Mouse (Mus musculus) urinary bladder, postnatal 25 days (tissue): Measurements from ENCODE around the gene Cntnap2.

Source experiments
- DNase-seq: peaks from one replicate; pipeline ENCODE4 v3.0.0; 2022; ENCODE audit warnings: low spot score

The Cntnap2 gene

GRCm38 (mm10) chr6:45938263-45938662, 879.1 kb downstream of the Cntnap2 start:
- no peak for DNase-seq

DNA sequence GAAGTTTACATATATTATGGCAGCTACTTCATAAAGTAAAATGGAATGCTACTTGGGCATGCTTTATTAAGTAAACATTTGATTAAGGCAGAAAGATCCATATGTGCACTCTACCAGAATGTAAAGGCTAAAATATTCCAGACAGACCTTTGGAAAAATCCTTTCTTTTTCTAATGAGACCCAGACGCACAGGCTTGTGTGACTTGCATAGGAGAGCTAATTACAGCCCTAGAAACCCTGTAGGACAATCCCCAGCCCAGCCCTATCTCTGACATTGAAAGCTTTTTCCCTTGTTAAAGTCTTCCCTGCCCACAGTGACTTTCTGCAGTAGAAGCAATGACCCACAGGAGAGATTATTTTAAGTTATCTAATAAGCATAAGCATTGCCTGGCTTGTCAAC, 879.6 kb downstream of the Cntnap2 start:
- DNase-seq: no peak

GRCm38 (mm10) chr6:45945144-45945985, 886.2 kb downstream of the Cntnap2 start:
- DNase-seq: no peak

GRCm38 (mm10) chr6:45954773-45955172, 895.6 kb downstream of the Cntnap2 start:
- DNase-seq: no peak

DNA sequence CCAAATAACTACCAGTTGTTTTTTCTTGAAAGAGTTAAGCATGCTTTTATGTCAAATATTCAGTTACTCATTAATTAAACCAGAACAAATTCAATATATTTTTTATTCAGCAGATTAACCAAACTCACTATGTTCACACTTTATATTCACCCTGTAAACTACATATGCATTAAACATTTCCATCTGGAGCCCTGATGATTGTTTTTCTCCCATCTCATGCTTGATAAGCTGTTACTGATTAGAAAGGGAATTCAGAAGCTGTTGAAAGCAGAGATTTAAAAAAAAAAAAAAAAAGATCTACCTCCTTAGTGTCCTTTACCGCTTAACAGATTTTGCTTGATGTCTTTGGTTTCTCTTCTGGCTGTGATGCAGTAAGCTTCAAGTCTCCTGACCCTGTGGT, 905.3 kb downstream of the Cntnap2 start:
- DNase-seq: no peak

GRCm38 (mm10) chr6:45974471-45975154, 915.5 kb downstream of the Cntnap2 start:
- DNase-seq: no peak

- DNase-seq: no peak
These were observed 920.0 kb downstream of the Cntnap2 start for GRCm38 (mm10) chr6:45979171-45979570.

DNA sequence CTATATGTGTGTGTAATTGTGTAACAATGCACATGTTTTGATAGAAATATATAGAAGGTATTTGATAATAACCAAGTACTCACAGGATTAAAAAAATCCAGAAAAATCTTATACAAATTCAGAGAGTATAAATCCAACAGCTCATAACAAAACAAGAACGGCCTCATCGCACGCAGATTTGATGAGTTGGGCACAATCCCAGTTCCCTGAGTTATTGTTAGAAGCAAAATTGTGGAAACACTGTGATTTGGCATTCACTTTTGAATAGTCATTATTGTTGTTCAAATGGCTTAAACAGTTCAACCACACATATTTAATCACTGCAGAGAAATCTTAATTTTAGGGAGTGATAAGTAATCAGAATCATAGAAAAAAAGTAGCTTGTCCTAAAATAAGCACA, 928.9 kb downstream of the Cntnap2 start:
- DNase-seq: no peak

DNA sequence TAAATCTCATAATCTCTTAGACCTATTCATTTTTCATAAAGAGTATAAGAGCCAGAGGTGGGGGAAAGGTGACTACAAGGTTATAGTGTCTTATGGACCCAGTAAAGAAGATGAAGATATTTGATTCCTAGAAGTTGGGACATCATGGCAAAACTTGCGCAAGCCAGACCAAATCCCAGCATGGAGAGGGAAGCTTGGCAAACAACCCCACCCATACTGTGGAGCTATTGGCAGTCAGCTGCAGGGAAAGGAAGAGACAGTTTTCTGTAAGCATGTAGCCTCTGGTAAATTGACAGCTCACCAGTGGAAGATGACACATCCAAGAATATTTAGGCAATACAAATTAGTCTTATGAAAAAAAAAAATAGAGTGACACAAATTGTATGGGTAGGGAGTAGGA, 931.9 kb downstream of the Cntnap2 start:
- DNase-seq: no peak

DNA sequence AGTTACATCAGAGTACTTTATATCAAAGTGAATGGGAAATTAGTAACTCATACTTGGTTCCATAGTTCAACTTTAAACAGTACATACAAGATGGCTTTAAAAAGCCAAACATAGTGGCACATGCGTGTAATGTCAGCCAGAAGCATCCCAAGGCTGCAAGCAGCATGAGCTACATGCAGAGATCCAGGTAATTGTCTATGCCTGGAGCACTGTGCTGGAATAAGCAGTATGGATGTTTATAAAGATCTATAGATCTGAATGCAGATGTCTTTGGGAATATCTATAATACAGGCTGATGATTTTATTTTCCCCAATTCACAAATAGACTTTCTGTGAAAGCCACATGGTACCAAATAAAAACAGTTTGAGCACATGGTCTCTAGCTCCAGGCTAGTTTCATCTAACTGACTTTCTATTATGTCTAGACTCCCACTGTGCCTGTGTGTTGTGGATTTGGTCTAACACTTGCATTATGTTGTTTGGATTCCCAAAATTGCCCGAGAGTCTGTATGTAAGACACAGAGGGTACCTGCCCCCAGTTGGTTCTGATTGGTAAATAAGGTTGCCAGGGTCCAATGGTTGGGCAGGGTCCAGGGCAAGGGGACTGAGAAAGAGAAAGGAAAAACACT, 963.5 kb downstream of the Cntnap2 start:
- no peak for DNase-seq

GRCm38 (mm10) chr6:46031821-46032594, 972.9 kb downstream of the Cntnap2 start:
- DNase-seq: no peak

DNA sequence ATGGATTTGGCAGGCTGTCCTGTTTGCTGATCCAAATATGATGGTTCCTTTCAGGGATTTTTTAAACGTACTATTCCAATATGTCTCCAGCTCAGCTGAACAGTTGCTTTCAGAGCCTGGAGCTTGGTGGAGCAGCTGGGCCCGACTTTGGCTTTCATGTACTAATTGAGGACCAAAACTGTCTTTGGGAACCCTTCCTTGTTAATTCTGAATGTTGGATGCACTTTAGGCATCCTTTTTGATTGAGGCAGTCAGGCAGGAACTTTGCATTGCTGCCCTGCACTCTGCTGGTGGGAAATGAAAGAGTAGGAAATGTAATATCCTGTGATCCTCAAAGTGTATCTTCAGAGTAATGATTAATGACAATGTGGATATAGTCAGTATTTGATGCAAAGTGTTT, 974.0 kb downstream of the Cntnap2 start:
- no peak for DNase-seq

DNA sequence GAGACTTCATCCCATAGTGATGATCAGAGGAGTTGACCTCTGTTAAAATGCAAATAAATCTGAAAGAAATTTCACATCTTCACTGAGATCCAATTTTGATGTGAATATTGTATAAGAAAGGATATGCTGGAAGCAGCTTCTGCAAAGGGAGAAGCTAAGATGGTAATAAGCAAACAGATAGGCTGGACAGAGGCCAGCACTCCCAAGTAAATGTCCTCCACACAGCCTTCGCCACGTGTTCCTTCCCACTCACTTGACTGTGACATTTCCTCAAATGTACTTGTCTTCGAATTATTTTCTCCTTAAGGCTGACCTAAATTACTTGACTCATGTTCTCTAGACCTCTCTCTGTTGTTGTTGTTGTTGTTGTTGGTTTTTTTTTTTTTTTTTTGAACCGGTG, 981.5 kb downstream of the Cntnap2 start:
- no peak for DNase-seq

- DNase-seq: no peak
These were observed 1021.1 kb downstream of the Cntnap2 start for GRCm38 (mm10) chr6:46080236-46080635.

DNA sequence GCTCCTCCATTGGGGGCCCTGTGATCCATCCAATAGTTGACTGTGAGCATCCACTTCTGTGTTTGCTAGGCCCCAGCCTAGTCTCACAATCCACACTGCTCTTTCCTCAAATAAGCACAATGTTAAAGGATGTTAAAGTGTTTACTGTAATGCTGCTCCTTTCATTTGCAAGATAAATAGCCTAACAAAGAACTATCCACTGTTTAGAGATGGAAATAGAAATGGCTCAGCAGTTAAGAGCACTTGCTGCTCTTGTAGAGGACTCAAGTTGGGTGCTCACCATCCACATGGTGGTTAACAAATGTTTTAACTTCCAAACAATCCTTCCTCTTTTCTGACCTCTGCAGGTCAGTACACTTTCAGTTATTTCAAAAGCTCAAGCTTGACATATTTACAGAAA, 1022.3 kb downstream of the Cntnap2 start:
- DNase-seq: no peak

DNA sequence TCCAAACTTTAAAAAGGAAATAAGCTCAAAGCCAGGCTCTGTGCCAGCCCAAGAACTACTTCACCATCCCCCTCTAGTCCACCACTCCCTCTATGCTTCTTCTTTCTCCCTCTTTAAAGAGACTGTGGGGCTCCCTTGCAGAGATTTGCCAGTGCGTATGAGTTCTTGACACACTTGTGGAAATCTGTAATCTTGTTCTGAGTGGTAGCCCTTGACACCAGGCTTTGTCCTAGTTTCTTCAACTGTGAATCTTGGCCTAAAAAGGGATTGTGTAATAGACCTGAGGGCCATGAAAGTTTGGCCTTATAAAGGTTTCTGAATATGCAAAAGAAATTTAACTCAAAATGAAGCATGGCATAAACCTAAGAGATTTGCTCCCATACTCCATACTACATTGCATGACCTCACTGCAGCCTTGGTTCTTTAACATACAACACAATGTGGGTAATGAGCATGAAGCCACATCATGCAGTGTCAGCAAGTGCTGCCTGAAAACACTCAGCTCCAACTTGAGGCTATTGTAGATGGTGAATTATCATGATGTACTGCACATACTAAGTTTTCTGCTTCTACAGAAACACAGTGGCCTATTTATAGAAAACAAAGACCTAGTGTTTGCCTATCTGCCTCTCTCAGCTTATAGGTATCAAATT, 1084.2 kb downstream of the Cntnap2 start:
- no peak for DNase-seq

DNA sequence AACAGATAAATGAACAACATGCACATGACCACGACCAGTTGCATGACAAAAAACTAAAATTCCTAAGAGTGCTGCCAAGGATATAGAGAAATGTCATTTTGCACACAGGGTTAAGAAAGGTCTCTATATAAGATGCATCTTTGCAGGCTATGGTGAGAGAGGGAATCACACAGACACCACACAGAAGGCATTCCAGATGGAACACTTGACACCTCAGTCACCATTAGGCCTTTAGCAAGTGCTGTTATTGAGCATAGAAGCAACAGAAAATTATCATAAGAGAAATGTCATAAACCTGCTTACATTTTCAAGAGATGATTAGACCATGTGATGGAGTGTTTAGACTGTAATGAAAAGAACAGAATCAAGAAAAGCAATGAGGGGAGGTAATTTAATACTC, 1107.7 kb downstream of the Cntnap2 start:
- no peak for DNase-seq

DNA sequence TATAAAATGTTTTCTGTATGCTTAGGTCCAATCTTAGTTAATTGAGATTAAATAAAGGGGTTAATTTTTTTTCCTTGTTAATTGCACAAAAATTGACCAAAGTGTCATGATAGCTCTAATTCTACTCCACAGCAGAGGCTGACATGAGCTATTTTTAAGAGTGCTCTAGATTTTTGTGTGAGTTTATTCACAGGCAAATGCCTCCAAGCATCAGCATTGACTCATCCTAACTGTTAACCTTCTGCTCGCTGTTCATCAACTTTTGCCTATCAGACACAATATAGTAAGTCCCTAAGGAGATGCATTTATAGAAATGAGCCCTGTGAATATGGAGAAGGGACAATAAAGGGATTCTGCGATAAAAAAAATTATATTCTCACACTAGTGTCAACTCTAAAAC, 1138.1 kb downstream of the Cntnap2 start:
- no peak for DNase-seq

DNA sequence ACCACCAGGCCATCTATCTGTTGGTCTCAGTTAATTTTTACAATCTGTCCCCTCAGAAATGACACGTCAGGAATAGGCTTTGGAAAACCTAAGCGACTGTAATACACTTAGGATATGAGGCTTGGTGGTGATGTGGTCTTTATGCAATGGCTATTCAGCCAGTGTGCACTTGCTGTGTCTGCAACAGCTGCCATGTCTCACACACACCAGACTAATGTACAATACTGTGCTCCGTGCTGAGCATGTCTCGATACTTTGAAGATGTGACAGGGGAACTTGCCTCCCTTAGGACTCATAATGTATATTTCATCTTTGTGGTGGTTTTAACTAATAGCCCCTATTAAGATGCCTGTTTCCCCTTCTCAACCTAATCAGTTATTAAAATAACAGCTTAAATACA, 1142.7 kb downstream of the Cntnap2 start:
- DNase-seq: no peak

GRCm38 (mm10) chr6:46205531-46205930, 1146.4 kb downstream of the Cntnap2 start:
- no peak for DNase-seq

GRCm38 (mm10) chr6:46232889-46233288, 1173.7 kb downstream of the Cntnap2 start:
- no peak for DNase-seq

GRCm38 (mm10) chr6:46240349-46240748, 1181.2 kb downstream of the Cntnap2 start:
- no peak for DNase-seq
